Mouse (Mus musculus): ENCODE data around the gene Rpgrip1. TPM values are rescaled to one million over a fixed set of nuclear protein-coding genes. Genes with fewer than 3 reads are reported as not detected.

Rpgrip1 gene
- total and polyA plus RNA-seq, 3 experiments = 0.26 to 1.2 (median 0.55) TPM

DNA sequence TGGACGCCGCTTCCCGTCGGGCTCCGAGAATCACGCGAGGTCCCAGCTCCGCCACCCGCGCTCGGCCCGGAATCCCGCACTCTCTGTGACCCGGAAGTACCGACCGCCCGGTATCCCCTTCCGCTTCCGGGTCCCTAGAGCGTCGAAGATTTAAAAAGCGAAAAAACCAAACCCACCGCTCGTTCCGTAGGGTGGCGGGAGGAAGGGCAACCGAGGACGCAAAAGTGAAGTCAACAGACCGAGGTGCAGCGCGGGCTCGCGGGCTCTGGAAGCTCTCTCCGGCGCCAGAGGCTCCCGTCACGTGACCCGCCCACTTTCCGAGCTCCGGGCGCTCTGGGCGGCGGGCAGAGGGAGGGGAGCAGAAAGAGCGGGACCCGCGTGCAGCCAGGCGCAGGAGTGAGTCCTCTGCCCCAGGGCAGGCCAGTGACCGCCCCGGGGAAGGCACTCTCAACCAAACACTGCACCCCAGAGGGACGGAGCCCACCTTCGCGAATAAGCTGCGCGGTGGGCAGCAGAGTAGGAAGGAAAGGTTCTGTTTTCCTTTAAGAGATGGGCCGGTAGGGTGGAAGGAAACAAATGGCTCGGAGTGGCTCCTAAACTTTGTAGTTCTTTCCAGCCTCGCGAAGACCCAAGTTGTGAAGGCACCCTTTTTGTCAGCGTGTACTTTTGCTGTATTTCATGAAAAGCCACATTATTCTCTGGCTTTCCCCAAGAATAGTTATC, 86.8 kb downstream of the Rpgrip1 start, which contains the start of gene Supt16:
Gene Supt16 (minus strand): TSS at position 261 of the 723 bp plus-strand sequence.
- DNase-seq = peak; percentile 89

DNA sequence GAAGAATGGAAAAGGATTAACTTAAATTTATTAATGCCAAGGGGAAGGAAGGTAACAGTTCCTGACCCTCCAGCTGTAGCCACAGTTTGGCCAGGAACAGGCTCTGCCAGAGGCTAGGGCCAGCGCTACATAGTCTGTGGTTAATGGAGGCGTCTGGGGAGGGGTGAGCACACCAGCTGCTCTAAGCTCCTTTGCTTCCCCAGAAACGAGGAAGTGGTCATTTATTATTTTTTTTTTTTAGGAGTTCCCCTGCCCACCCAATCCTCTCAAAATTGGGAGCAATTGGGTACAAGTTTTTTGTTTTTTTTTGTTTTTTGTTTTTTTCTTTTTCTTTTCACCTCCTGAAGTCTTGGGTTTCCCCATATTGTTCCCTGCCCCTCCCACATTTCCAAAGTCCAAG, 87.6 kb downstream of the Rpgrip1 start:
- DNase-seq = no peak

DNA sequence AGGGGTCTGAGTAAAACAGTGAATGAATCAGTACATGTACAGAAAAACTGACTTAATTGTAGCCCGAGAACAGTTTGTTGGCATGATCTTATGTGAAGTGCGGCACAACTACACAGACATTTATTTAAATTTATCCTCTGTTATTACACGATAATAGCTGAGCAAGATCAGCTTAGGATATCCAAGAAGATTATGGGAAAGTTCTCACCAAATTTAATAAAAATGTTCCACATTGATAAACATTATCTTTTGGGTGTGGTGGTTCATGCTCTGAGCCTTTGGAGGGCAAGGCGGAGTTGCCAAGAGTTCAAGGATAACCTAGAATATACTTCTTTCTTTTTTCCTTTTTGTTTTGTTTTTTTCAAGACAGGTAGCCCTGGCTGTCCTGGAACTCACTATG, 88.9 kb downstream of the Rpgrip1 start:
- no peak for DNase-seq

Other genes with a start within 250 kb of the Rpgrip1 start
- 10 to 100 TPM; 31.0 to 33.4 TPM for gene Mettl17, start 225.9 kb upstream of the Rpgrip1 start, total RNA-seq (2021)
- gene Mettl17, start 225.9 kb upstream of the Rpgrip1 start, polyA plus RNA-seq (2012; rRNA removed) = 48.8 and 99.4 TPM in 2 replicates
- under 1 TPM; 0.45 to 0.58 TPM for gene Slc39a2, start 217.8 kb upstream of the Rpgrip1 start, total RNA-seq (2021)
- gene Slc39a2, start 217.8 kb upstream of the Rpgrip1 start, polyA plus RNA-seq (2012; rRNA removed) = 0.48 and 0.61 TPM in 2 replicates
- 100 to 1,000 TPM; 223 to 343 TPM for gene Ndrg2, start 196.5 kb upstream of the Rpgrip1 start, total RNA-seq (2021)
- gene Ndrg2, start 196.5 kb upstream of the Rpgrip1 start, polyA plus RNA-seq (2012; rRNA removed) = 390 and 417 TPM in 2 replicates
- gene Tppp2, start 192.3 kb upstream of the Rpgrip1 start, total RNA-seq (2021) = not detected
- gene Tppp2, start 192.3 kb upstream of the Rpgrip1 start, polyA plus RNA-seq (2012; rRNA removed) = not detected in 2 replicates
- not detected for gene Rnase13, start 187.9 kb upstream of the Rpgrip1 start, total RNA-seq (2021)
- gene Rnase13, start 187.9 kb upstream of the Rpgrip1 start, polyA plus RNA-seq (2012; rRNA removed) = not detected in 2 replicates
- 10 to 100 TPM; 39.7 to 56.9 TPM for gene Arhgef40, start 126.0 kb upstream of the Rpgrip1 start, total RNA-seq (2021)
- 97.8 and 107 TPM in 2 replicates for gene Arhgef40, start 126.0 kb upstream of the Rpgrip1 start, polyA plus RNA-seq (2012; rRNA removed)
- 1 to 10 TPM; 1.6 to 2.1 TPM for gene Tmem253, start 95.0 kb upstream of the Rpgrip1 start, total RNA-seq (2021)
- gene Tmem253, start 95.0 kb upstream of the Rpgrip1 start, polyA plus RNA-seq (2012; rRNA removed) = 0.36 and 0.83 TPM in 2 replicates
- gene Zfp219, start 90.0 kb upstream of the Rpgrip1 start, total RNA-seq (2021) = 10 to 100 TPM; 40.7 to 52.9 TPM
- gene Zfp219, start 90.0 kb upstream of the Rpgrip1 start, polyA plus RNA-seq (2012; rRNA removed) = 133 and 156 TPM in 2 replicates
- not detected for gene Olfr221, start 68.2 kb upstream of the Rpgrip1 start, total RNA-seq (2021)
- not detected in 2 replicates for gene Olfr221, start 68.2 kb upstream of the Rpgrip1 start, polyA plus RNA-seq (2012; rRNA removed)
- gene Hnrnpc, start 6.7 kb upstream of the Rpgrip1 start, total RNA-seq (2021) = 100 to 1,000 TPM; 240 to 298 TPM
- gene Hnrnpc, start 6.7 kb upstream of the Rpgrip1 start, polyA plus RNA-seq (2012; rRNA removed) = 24.4 and 40.6 TPM in 2 replicates
- gene Supt16, start 86.7 kb downstream of the Rpgrip1 start, total RNA-seq (2021) = 10 to 100 TPM; 48.2 to 55.7 TPM
- gene Supt16, start 86.7 kb downstream of the Rpgrip1 start, polyA plus RNA-seq (2012; rRNA removed) = 3.6 and 4.6 TPM in 2 replicates
- 10 to 100 TPM; 70.7 to 79.1 TPM for gene Chd8, start 147.1 kb downstream of the Rpgrip1 start, total RNA-seq (2021)
- 21.8 and 26.7 TPM in 2 replicates for gene Chd8, start 147.1 kb downstream of the Rpgrip1 start, polyA plus RNA-seq (2012; rRNA removed)
- gene Tox4, start 168.4 kb downstream of the Rpgrip1 start, total RNA-seq (2021) = 10 to 100 TPM; 51.4 to 58.2 TPM
- gene Tox4, start 168.4 kb downstream of the Rpgrip1 start, polyA plus RNA-seq (2012; rRNA removed) = 20.2 and 26.3 TPM in 2 replicates
- gene Rab2b, start 168.8 kb downstream of the Rpgrip1 start, total RNA-seq (2021) = 10 to 100 TPM; 39.1 to 48.7 TPM
- gene Rab2b, start 168.8 kb downstream of the Rpgrip1 start, polyA plus RNA-seq (2012; rRNA removed) = 10.7 and 12.4 TPM in 2 replicates
- 10 to 100 TPM; 37.1 to 55.0 TPM for gene Mettl3, start 194.4 kb downstream of the Rpgrip1 start, total RNA-seq (2021)
- 22.4 and 24.5 TPM in 2 replicates for gene Mettl3, start 194.4 kb downstream of the Rpgrip1 start, polyA plus RNA-seq (2012; rRNA removed)
- gene Sall2, start 218.1 kb downstream of the Rpgrip1 start, total RNA-seq (2021) = 10 to 100 TPM in 1 of 2 experiments, 1 to 10 TPM in 1; 4.4 to 10.5 TPM
- 6.1 and 6.4 TPM in 2 replicates for gene Sall2, start 218.1 kb downstream of the Rpgrip1 start, polyA plus RNA-seq (2012; rRNA removed)
- not detected for gene Olfr1513, start 245.7 kb downstream of the Rpgrip1 start, total RNA-seq (2021)
- not detected in 2 replicates for gene Olfr1513, start 245.7 kb downstream of the Rpgrip1 start, polyA plus RNA-seq (2012; rRNA removed)

All from adrenal gland, adult 2 months (tissue).